Mouse (Mus musculus) left cerebral cortex, postnatal 4 days (tissue): Measurements from ENCODE around the gene Mycl. TPM values are rescaled to one million over a fixed set of nuclear protein-coding genes. Genes with fewer than 3 reads are reported as not detected.

Source experiments
- total RNA-seq, 2 experiments: library from RNA; stranded (reverse); gene quantifications; 2 replicates each; pipeline ENCODE4 v1.2.3; 2021

Mycl gene
- total RNA-seq, 2 experiments from 2014 or later = 60.5 to 66.1 TPM

Other genes with a start within 250 kb of the Mycl start
- 10 to 100 TPM; 48.2 to 52.9 TPM for gene Ppt1, start 159.4 kb upstream of the Mycl start, total RNA-seq
- 100 to 1,000 TPM; 174 to 186 TPM for gene Cap1, start 109.6 kb upstream of the Mycl start, total RNA-seq
- 10 to 100 TPM; 35.4 TPM for gene Mfsd2a, start 34.5 kb upstream of the Mycl start, total RNA-seq
- gene Trit1, start 20.9 kb downstream of the Mycl start, total RNA-seq = 10 to 100 TPM; 29.9 to 30.5 TPM
- under 1 TPM; 0.34 to 0.82 TPM for gene Bmp8b, start 109.5 kb downstream of the Mycl start, total RNA-seq
- gene Oxct2b, start 120.6 kb downstream of the Mycl start, total RNA-seq = under 1 TPM in 1 of 2 experiments, not detected in 1; 0.77 TPM
- 10 to 100 TPM; 30.3 to 31.5 TPM for gene Ppie, start 144.3 kb downstream of the Mycl start, total RNA-seq
- 10 to 100 TPM; 69.1 to 73.9 TPM for gene Hpcal4, start 187.6 kb downstream of the Mycl start, total RNA-seq
- 1 to 10 TPM; 3.6 to 4.9 TPM for gene Nt5c1a, start 205.9 kb downstream of the Mycl start, total RNA-seq
- gene Heyl, start 237.9 kb downstream of the Mycl start, total RNA-seq = 1 to 10 TPM; 5.9 to 6.6 TPM